Mouse (Mus musculus) heart, postnatal 0 days (tissue): ENCODE data around the gene Tanc1.

ENCODE experiments used
- CTCF ChIP-seq: IDR thresholded peaks from 2 replicates; pipeline ENCODE4 v1.5.1; 2016; ENCODE audit warnings: antibody characterized with exemption, control low read depth, low read depth
- EP300 ChIP-seq: IDR thresholded peaks from 2 replicates; pipeline ENCODE4 v1.6.1; 2016; ENCODE audit warnings: antibody characterized with exemption, low read depth

DNA sequence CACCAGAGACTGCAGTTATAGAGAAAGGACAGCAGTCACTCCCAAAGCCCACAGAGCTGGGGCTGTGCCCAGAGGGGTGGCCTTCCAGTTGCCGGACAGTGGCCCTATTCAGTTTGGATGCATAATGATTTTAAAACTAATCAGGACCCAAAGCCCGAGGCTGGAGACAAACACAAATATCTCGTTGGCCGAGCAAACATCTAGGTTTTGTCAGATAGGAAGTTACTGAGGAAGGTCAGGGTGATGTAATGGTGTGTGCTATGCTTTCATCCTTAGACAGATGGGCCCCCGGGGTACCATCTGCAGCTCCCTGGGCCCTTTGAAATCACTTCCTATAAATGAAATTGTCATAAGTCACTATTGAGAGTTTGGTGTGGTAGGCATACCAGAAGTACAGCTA, 33.0 kb downstream of the Tanc1 start:
- TF ChIP-seq EP300 (no peak), CTCF (no peak)
